Mouse (Mus musculus) midbrain, postnatal 0 days (tissue): ENCODE results near the gene Adgre5. TPM values are rescaled to one million over a fixed set of nuclear protein-coding genes. Genes with fewer than 3 reads are reported as not detected.

Source experiments
- ATAC-seq: fragments of 200-750 bp; cut with Nextera tagmentation; 2 replicates; pipeline ENCODE4 v1.8.0; 2017; ENCODE audit warnings: moderate number of reproducible peaks, mild to moderate bottlenecking, moderate TSS enrichment, moderate library complexity; ENCODE audit not compliant: low FRiP score
- DNase-seq: peaks from one replicate; pipeline ENCODE4 v3.0.0-alpha.2; 2015; ENCODE audit warnings: low spot score
- H3K27ac ChIP-seq: fragments of 300-500 bp; sonication (generic); 2 replicates; pipeline ENCODE4 v1.5.1; 2014; ENCODE audit warnings: low read depth, mild to moderate bottlenecking, low read length, mixed read lengths
- H3K27me3 ChIP-seq: fragments of 300-500 bp; sonication (generic); 2 replicates; pipeline ENCODE4 v1.6.1; 2014; ENCODE audit warnings: low read length, control low read depth, mixed read lengths; ENCODE audit not compliant: insufficient read depth
- H3K36me3 ChIP-seq: fragments of 300-500 bp; sonication (generic); 2 replicates; pipeline ENCODE4 v1.6.1; 2014; ENCODE audit warnings: low read length, control low read depth, mixed read lengths; ENCODE audit not compliant: insufficient read depth
- H3K4me1 ChIP-seq: fragments of 300-500 bp; sonication (generic); 2 replicates; pipeline ENCODE4 v1.6.1; 2014; ENCODE audit warnings: mild to moderate bottlenecking, control low read depth, antibody characterized with exemption, low read length, mixed read lengths; ENCODE audit not compliant: insufficient read depth
- H3K4me2 ChIP-seq: fragments of 300-500 bp; sonication (generic); 2 replicates; pipeline ENCODE4 v1.6.1; 2014; ENCODE audit warnings: low read depth, mild to moderate bottlenecking, low read length, mixed read lengths; ENCODE audit not compliant: poor library complexity, severe bottlenecking
- H3K4me3 ChIP-seq: fragments of 300-500 bp; sonication (generic); 2 replicates; pipeline ENCODE4 v1.5.1; 2014; ENCODE audit warnings: low read depth, mild to moderate bottlenecking, low read length, moderate library complexity
- H3K9ac ChIP-seq: fragments of 300-500 bp; sonication (generic); replicated peaks from 2 replicates; pipeline ENCODE4 v1.6.1; 2014; ENCODE audit warnings: mild to moderate bottlenecking, low read length, moderate library complexity, mixed read lengths; ENCODE audit not compliant: poor library complexity, severe bottlenecking
- H3K9me3 ChIP-seq: fragments of 300-500 bp; sonication (generic); 2 replicates; pipeline ENCODE4 v1.6.1; 2016; ENCODE audit warnings: low read length, control low read depth
- CTCF ChIP-seq: IDR thresholded peaks from 2 replicates; pipeline ENCODE4 v1.5.1; 2016; ENCODE audit warnings: antibody characterized with exemption, mild to moderate bottlenecking
- WGBS: fragments of 180-500 bp; shearing (Covaris S2); extraction: QIAGEN DNeasy Blood & Tissue Kit; methylation state at CpG from one replicate; pipeline ENCODE4 v1.1.7; 2014; 5-methylcytosine and 5-hydroxymethylcytosine counted together
- polyA plus RNA-seq: library from polyadenylated mRNA; unstranded; fragments of >200 nt; fragmentation: Nextera tagmentation; extraction: Ambion mirVana; gene quantifications from 2 replicates; pipeline ENCODE4 v1.2.1, GENCODE M21; 2015
- total RNA-seq: library from RNA; depleted of rRNA; stranded (reverse); fragments of >200 nt; gene quantifications from 2 replicates; pipeline ENCODE4 v1.2.3, GENCODE M21; 2014

The Adgre5 gene
- total and polyA plus RNA-seq, 2 experiments from 2014 or later, result 8.3 to 24.3 TPM

GRCm38 (mm10) chr8:83700423-83701085 lies 40.6 kb downstream of the Adgre5 start:
- H3K36me3 ChIP-seq, result no peaks in the 10 kb centered on the region
- no peak for TF ChIP-seq CTCF
- 81% methylated on average over 9 of the region's 9 CpGs for WGBS
- ATAC-seq (no peak), DNase-seq (no peak)
- H3K4me1 ChIP-seq, result peaks cover 17% of the 10 kb centered on the region; the same call in 1 of the 2 replicates
- H3K4me3 ChIP-seq, result no peak overlapping the region
- H3K4me2 ChIP-seq, result no peak overlapping the region
- no peaks in the 10 kb centered on the region for H3K27me3 ChIP-seq
- no peaks in the 10 kb centered on the region for H3K9me3 ChIP-seq
- H3K27ac ChIP-seq, result no peak overlapping the region
- no peak overlapping the region for H3K9ac ChIP-seq

- Histone ChIP-seq H3K4me3 (peak overlapping the region; percentile 92), H3K36me3 (no peaks in the 10 kb centered on the region), H3K9ac (peak overlapping the region; percentile 95), H3K4me2 (peak overlapping the region; percentile 91), H3K9me3 (no peaks in the 10 kb centered on the region), H3K27ac (peak overlapping the region; percentile 79; the same call in 1 of the 2 replicates), H3K4me1 (peaks cover 17% of the 10 kb centered on the region; the same call in 1 of the 2 replicates), H3K27me3 (no peaks in the 10 kb centered on the region)
- TF ChIP-seq CTCF, result no peak
- DNase-seq (peak; percentile 33), ATAC-seq (no peak)
- 46% methylated on average over 9 of the region's 9 CpGs for WGBS
Observed at GRCm38 (mm10) chr8:83699566-83699965, 41.6 kb downstream of the Adgre5 start.

- Histone ChIP-seq H3K4me3 (peak within 1 kb of the TSS; percentile 92), H3K4me1 (peaks cover 17% of the 10 kb centered on the region; the same call in 1 of the 2 replicates), H3K36me3 (0 out of 2 replicates have a peak, but pooled peaks cover 2% of the 10 kb centered on the region), H3K4me2 (peak within 1 kb of the TSS; percentile 91), H3K9me3 (no peaks in the 10 kb centered on the region), H3K27me3 (no peaks in the 10 kb centered on the region), H3K27ac (peak within 1 kb of the TSS; percentile 79), H3K9ac (peak within 1 kb of the TSS; percentile 95)
- DNase-seq (peak; percentile 71), ATAC-seq (peak; percentile 80)
- TF ChIP-seq CTCF, result 0 out of 2 replicates have a peak, but pooled peaks have one; percentile 30
- 0% methylated on average over 60 of the region's 85 CpGs for WGBS
Observed at GRCm38 (mm10) chr8:83698661-83699453, 42.3 kb downstream of the Adgre5 start, which contains the start of gene Pkn1. Gene Pkn1 (minus strand): TSS chr8:83699179.

GRCm38 (mm10) chr8:83698291-83698660 lies 42.9 kb downstream of the Adgre5 start:
- 0 out of 2 replicates have a peak, but pooled peaks cover 2% of the 10 kb centered on the region for H3K36me3 ChIP-seq
- TF ChIP-seq CTCF, result no peak
- H3K9me3 ChIP-seq, result no peaks in the 10 kb centered on the region
- peak overlapping the region; percentile 79 for H3K27ac ChIP-seq
- H3K4me3 ChIP-seq, result peak overlapping the region; percentile 92
- DNase-seq, result peak; percentile 44
- no peaks in the 10 kb centered on the region for H3K27me3 ChIP-seq
- peak overlapping the region; percentile 95 for H3K9ac ChIP-seq
- H3K4me2 ChIP-seq, result peak overlapping the region; percentile 91
- peak; percentile 59 for ATAC-seq
- 3% methylated on average over 15 of the region's 15 CpGs for WGBS
- peaks cover 17% of the 10 kb centered on the region; the same call in 1 of the 2 replicates for H3K4me1 ChIP-seq

- Histone ChIP-seq H3K36me3 (peaks cover 4% of the 10 kb centered on the region), H3K9me3 (no peaks in the 10 kb centered on the region), H3K27ac (peak overlapping the region; percentile 79), H3K27me3 (no peaks in the 10 kb centered on the region), H3K9ac (peak overlapping the region; percentile 95), H3K4me1 (peaks cover 17% of the 10 kb centered on the region; the same call in 1 of the 2 replicates), H3K4me3 (peak overlapping the region; percentile 92), H3K4me2 (peak overlapping the region; percentile 91)
- ATAC-seq (peak; percentile 4; the same call in 1 of the 2 replicates), DNase-seq (no peak)
- 0 out of 2 replicates have a peak, but pooled peaks have one; percentile 13 for TF ChIP-seq CTCF
- WGBS, result 53% methylated on average over 19 of the region's 19 CpGs
Observed at GRCm38 (mm10) chr8:83697374-83698220, 43.5 kb downstream of the Adgre5 start.
